Mouse (Mus musculus) lung, adult 2 months (tissue): ENCODE data around the gene Noc4l. TPM values are rescaled to one million over a fixed set of nuclear protein-coding genes. Genes with fewer than 3 reads are reported as not detected.

Source experiments
- DNase-seq: peaks from one replicate; pipeline ENCODE4 v3.0.0; 2022
- H3K4me1 ChIP-seq: fragments of 200-500 bp; 2 replicates; pipeline ENCODE4 v1.6.1; 2011; ENCODE audit warnings: low read length; ENCODE audit not compliant: control insufficient read depth, insufficient read depth
- H3K4me3 ChIP-seq: fragments of 200-500 bp; replicated peaks from 2 replicates; pipeline ENCODE3; 2011; ENCODE audit warnings: low read depth, mild to moderate bottlenecking, control low read depth, low read length; ENCODE audit errors: extremely low read depth
- CTCF ChIP-seq: fragments of 200-500 bp; IDR thresholded peaks from 2 replicates; pipeline ENCODE4 v1.5.1; 2011; ENCODE audit warnings: mild to moderate bottlenecking, low read length, control low read depth; ENCODE audit not compliant: insufficient read depth
- POLR2A ChIP-seq: fragments of 200-500 bp; IDR thresholded peaks from 2 replicates; pipeline ENCODE4 v1.6.1; 2011; ENCODE audit warnings: low read depth, mild to moderate bottlenecking, control low read depth, low read length, borderline replicate concordance; ENCODE audit errors: extremely low read depth
- WGBS: fragments of 180-500 bp; shearing (Covaris S2); methylation state at CpG from one replicate; pipeline ENCODE4 v1.1.7; 2018; 5-methylcytosine and 5-hydroxymethylcytosine counted together
- polyA plus RNA-seq: library from polyadenylated mRNA; depleted of rRNA; stranded (reverse); fragments of >200 nt; gene quantifications from 2 replicates; pipeline ENCODE4 v1.2.3, GENCODE M21; 2012; rRNA removed

The Noc4l gene
- polyA plus RNA-seq, 1 experiment, result 41.5 TPM

DNA sequence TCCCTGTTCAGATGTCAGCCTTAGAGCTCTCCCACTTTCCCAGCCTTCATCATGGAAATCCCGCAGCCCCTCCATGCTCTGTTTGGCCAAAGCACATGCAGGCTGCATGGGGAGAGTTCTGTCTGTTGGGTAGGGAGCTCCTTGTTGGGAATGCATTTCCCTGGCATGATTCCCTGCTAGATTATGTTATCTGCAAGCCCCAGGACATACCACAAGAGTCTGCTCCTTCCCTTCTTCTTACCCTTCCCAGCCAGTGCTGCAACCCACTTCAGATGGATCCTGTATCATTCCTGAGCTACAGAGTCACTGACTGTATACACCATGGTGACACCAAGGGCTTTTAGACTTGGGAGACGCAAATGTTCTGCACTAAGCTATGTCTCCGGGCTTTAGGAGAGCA lies 43.8 kb downstream of the Noc4l start:
- no peak overlapping the region for H3K4me3 ChIP-seq
- TF ChIP-seq POLR2A, result no peak
- no peak for TF ChIP-seq CTCF
- WGBS, result 82% methylated on average over 3 of the region's 3 CpGs
- no peak for DNase-seq
- no peaks in the 10 kb centered on the region for H3K4me1 ChIP-seq

GRCm38 (mm10) chr5:110608941-110609340 lies 44.3 kb downstream of the Noc4l start:
- TF ChIP-seq CTCF (no peak), POLR2A (no peak)
- no peak overlapping the region for H3K4me3 ChIP-seq
- DNase-seq, result no peak
- H3K4me1 ChIP-seq, result no peaks in the 10 kb centered on the region
- WGBS, result 65% methylated on average over 8 of the region's 8 CpGs

DNA sequence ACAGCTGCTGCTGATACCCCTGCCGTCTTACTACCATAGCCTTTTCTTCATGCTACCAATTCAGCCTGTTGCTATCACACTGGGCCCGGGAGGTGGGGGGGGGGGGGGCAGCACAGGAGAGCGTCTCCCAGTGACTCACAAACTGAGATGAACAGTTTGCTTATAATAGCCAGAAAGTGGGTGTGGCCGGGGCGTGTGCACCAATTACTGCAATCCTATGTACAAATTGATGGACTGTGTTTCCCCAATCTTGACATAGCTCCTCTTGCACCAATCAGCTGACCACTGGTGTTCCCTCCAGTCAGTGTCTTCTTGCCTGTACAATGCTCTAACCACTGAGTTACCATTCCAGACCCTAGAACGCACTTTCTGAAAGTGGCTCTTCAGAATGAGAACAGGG lies 44.9 kb downstream of the Noc4l start:
- Histone ChIP-seq H3K4me3 (no peak overlapping the region), H3K4me1 (no peaks in the 10 kb centered on the region)
- TF ChIP-seq CTCF, result no peak
- TF ChIP-seq POLR2A, result no peak
- 53% methylated on average over 6 of the region's 6 CpGs for WGBS
- no peak for DNase-seq

- TF ChIP-seq POLR2A (no peak), CTCF (no peak)
- Histone ChIP-seq H3K4me3 (no peak overlapping the region), H3K4me1 (no peaks in the 10 kb centered on the region)
- WGBS, result 38% methylated on average over 3 of the region's 3 CpGs
- no peak for DNase-seq
Observed at GRCm38 (mm10) chr5:110607767-110608166, 45.5 kb downstream of the Noc4l start.

GRCm38 (mm10) chr5:110605531-110606221 lies 47.5 kb downstream of the Noc4l start:
- TF ChIP-seq POLR2A (no peak), CTCF (no peak)
- DNase-seq, result no peak
- H3K4me1 ChIP-seq, result no peaks in the 10 kb centered on the region
- no peak overlapping the region for H3K4me3 ChIP-seq
- WGBS, result 46% methylated on average over 5 of the region's 5 CpGs

GRCm38 (mm10) chr5:110604311-110604710 lies 48.9 kb downstream of the Noc4l start:
- DNase-seq, result no peak
- WGBS, result 86% methylated on average over 2 of the region's 2 CpGs
- Histone ChIP-seq H3K4me3 (no peak overlapping the region), H3K4me1 (no peaks in the 10 kb centered on the region)
- TF ChIP-seq CTCF (no peak), POLR2A (no peak)

DNA sequence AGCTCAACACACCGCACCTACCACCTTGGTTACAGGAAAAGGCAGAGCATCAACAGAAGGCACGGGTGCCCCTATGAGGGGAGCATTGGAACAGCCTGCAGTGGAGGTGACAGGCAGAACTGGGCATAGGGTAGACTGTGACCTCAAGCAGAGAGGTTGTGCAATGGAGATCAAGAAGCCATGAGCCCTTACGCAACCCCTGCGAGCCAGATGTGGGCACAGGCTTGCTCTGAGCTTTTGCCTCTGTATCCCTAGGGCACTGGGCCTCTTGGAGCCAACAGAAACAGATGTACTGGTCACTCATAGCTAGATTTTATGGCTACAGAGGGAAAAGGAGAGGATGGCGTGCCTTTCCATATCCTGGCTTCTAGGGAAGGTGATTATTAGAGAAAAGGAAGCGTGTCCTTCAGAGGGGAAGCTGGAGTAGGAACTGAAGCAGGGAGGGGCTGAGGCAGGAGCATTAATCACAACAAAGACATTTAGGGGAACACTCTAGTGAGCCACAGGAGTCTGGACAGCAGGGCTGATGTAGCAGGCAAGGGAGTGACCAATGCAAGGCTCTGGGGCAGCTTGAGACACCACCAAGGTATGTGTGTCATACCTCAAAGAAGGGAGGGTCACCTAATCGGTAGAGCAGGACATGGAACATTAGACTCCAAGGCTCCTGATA lies 50.1 kb downstream of the Noc4l start:
- no peak for DNase-seq
- TF ChIP-seq POLR2A (no peak), CTCF (no peak)
- H3K4me3 ChIP-seq, result no peak overlapping the region
- 60% methylated on average over 7 of the region's 7 CpGs for WGBS
- no peaks in the 10 kb centered on the region for H3K4me1 ChIP-seq

Other genes with a start within 250 kb of the Noc4l start
- gene Fbrsl1, start 204.9 kb downstream of the Noc4l start, polyA plus RNA-seq, result 64.9 and 107 TPM in 2 replicates
- 0.60 and 0.81 TPM in 2 replicates for gene Galnt9, start 109.1 kb downstream of the Noc4l start, polyA plus RNA-seq
- 14.4 and 19.6 TPM in 2 replicates for gene Ddx51, start within 50 bp of the Noc4l start, polyA plus RNA-seq
- 64.0 and 73.7 TPM in 2 replicates for gene Ep400, start 117.3 kb upstream of the Noc4l start, polyA plus RNA-seq
- 11.6 and 15.9 TPM in 2 replicates for gene Pus1, start 127.2 kb upstream of the Noc4l start, polyA plus RNA-seq
- 50.5 and 64.6 TPM in 2 replicates for gene Ulk1, start 156.7 kb upstream of the Noc4l start, polyA plus RNA-seq
- gene Hscb, start 186.4 kb upstream of the Noc4l start, polyA plus RNA-seq, result 13.5 and 15.5 TPM in 2 replicates
- gene Chek2, start 186.6 kb upstream of the Noc4l start, polyA plus RNA-seq, result 3.3 and 4.4 TPM in 2 replicates
- 14.4 and 16.6 TPM in 2 replicates for gene Ttc28, start 226.4 kb upstream of the Noc4l start, polyA plus RNA-seq